Mouse (Mus musculus) ovary, adult 18-20 months (tissue): Measurements from ENCODE around the gene Arhgef18.

ENCODE experiments used
- DNase-seq: peaks from one replicate; pipeline ENCODE4 v3.0.0; 2022; ENCODE audit warnings: low spot score, mixed read lengths

Gene Arhgef18

DNA sequence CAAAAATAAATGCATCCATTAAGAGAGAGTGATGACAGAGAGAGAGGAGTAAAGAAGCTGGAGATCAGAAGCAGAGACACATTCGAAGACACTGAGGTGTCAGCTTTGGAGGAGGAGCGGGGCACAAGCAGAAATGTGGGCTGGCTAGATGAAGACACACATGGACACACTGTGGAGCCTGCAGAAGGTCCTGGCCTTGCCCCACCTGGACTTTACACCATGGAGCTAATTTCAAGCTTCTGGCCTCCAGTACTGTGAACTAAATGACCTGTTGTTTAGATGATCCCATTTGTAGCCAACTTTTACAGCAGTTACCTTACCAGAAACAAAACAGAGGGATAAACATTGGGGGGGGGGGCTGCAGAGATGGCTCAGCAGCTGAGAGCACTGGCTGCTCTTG, 70.4 kb downstream of the Arhgef18 start:
- no peak for DNase-seq

DNA sequence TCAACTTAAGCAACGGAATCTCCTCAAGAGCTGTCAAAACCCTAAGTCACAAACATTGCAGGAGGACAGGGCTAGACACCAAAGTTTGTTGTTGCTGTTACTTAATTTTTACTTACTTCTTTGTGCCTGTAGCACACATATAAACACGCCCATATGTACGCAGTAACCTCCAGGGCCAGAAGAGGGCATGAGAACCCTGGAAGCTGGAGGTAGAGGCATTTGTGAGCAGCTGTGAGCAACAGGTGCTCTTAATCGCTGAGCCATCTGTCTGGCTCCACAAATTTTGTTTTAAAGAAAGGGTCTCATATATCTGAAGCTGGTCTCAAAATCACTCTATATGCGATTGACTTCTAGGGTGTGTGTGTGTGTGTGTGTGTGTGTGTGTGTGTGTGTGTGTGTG, 71.5 kb downstream of the Arhgef18 start:
- no peak for DNase-seq

DNA sequence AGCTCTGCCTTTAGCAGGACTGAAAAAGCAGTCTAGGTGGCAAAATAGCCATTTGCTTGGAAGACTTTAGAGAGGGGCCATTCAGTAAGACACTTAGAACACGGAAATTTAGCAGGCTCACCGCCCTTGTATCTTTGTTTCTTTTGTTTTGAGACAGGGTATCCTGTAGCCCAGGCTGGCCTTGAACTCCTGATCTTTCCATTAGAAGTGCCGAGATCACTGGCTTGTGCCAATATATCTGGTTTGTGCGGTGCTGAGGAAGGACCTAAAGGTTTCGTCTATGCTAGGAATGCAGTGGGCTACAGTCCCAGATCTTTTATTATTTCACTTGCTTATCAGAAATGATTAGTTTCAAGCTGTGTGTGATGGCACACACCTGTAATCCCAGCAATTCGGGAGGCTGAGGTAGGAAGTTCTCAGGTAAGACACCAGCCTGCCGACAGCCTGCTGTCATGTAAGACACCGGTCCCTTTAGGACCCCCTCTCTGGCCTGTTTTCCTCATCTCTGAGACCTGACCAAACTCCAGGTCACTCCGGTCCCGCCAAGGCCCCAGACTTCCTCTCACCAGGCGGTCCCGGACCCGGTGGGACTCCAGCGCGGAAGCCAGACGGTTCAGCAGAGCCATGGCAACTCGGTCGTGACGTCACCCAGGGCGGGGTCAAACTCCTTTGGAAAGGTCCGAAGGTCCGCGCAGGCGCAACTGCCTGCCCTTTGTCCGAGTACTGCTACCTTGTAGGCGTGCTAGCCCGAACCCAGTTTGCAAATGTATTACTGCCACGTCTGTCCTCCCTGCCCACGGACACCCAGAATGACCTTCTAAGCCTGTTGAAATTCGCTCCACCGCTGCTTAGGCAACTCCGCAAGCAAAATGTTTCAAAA, 74.4 kb downstream of the Arhgef18 start, which contains the start of gene Pex11g:
Gene Pex11g (minus strand): TSS at position 675 of the 880 bp plus-strand sequence.
- DNase-seq: peak; percentile 96

DNA sequence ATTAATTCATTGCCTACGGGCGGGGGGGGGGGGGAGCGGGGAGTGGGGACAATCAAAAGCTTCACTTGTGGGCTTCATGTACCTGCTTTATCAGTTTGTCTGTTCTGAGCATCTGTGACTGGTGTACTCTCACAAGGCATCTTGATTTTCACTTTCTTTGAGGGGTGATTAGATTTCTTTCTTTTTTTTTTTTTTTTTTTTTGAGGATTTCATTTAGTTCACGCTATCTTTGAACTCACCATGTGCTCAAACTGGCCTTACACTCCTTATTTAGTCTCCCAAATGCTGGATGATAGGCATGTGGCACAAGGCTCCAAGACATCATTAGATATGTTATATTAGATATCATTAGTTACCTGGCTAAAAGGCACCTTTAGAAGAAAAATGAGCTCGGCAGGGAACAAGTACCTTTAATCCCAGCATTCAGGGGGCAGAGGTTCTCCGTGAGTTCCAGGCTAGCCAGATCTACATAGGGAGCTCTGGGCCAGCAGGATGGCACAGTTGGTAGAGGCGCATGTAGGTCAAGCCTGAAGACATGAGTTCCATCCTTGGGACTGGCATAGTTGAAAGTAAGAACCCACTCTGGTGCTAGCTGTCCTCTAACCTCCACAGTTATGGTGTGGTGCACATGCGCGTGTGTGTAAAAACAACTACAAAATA, 75.2 kb downstream of the Arhgef18 start:
- no peak for DNase-seq

DNA sequence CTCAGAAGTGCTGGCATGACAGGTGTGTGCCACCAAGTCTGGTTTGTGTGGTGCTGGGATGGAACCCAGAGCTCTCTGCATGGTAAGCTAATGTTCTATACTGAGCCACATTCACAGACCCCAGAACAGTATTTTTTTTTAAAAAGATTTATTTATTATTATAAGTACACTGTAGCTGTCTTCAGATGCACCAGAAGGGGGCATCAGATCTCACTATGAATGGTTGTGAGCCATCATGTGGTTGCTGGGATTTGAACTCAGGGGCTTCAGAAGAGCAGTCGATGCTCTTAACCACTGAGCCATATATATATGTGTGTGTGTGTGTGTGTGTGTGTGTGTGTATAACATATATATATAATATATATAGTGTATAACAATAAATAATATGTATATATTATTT, 76.0 kb downstream of the Arhgef18 start:
- DNase-seq: no peak

DNA sequence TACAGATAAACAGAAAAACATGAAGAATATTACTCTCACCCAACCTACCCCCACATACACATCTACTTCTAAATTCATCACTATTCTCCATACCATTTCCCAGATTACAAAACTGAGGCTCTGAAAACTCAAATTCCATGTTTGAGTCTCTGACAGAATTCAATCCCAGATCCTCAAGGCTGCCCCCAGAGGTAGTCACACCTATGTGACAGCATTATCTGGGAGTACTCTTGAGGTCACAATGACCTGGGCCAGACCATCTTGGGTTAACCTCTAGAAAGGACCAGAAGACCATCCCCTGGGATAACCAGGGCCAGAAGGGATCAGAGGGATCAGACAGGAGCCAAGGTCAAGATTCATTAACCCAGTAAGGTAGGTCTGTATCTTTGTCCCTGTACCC, 77.8 kb downstream of the Arhgef18 start, which contains the start of gene Tex45:
Gene Tex45 (plus strand): TSS at position 301 of the 400 bp plus-strand sequence.
- DNase-seq: no peak

DNA sequence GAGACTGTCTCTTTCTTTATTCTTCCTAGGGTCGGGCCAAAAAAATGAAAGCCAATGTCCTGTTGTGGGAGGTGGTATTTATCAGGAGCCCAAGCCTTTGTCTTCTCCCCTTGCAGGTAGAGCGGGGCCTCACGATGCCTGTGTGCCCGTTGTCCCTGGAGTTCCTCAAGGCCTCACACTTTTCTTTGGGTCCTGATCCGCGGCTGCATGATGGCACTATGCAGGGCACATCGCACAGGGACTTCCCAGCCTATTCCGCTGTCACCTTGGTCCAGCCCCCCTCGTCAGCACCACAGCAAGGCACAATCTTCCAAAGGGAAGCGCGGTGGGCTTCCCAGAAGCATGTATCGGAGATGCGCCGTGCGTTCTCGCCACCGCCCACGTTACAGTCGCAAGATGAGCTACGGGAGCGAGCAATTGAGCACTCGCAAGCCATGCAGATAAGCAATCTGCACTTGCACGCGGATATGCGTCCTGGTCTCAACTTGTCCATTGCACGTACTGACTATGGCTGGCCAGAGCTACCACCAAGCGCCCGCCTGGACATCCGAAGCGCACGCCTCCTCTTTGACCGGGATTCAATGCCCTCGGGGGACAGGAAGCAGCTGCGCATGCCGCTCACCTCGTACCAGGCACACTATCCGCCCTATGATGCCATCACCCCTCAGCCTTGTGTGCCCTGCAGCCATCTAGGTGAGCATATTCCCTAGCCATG, 83.1 kb downstream of the Arhgef18 start:
- DNase-seq: no peak

DNA sequence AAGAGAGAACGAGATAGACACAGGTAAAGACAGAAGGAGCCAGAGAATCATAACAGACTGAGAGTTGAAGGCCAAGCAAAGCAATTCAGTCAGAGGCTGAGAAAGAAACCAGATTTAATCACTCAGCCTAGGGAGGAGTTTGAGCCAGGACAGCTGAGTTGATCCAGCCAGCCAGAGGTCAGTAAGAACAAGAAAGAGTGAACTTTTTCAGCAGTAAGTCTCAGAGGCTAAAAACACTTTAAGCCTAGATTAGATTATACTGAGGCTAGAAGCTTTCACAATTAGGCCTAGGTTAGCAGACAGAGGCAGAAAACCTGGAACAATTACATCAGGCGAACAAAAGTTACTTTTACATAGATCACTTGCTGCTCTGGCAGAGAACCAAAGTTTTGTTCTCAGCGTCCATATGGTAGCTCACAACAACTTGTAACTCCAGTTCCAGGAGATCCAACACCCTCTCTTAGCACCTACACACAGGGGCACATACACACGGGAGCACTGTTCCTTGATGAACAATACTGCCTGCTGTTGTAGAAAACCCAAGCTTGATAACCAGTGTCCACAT, 87.5 kb downstream of the Arhgef18 start:
- DNase-seq: no peak

DNA sequence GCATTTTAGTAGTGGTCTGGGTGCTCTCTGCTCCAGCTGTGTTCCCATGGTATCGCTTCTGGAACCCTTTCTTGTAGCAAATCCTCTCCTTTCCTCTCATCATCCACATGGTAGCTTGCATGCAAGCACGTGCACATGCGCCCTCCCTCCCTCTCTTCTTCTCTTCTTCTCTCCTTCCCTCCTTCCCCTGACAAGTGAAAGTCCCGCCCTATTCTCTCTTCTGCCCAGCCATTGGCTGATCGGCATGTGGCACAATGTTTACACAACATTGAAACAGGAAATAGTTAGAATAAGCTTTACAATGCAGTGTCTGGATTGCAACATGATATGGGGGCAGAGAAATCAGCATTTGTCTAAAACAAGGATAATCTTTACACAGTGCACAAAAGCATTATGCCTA, 88.8 kb downstream of the Arhgef18 start:
- no peak for DNase-seq

DNA sequence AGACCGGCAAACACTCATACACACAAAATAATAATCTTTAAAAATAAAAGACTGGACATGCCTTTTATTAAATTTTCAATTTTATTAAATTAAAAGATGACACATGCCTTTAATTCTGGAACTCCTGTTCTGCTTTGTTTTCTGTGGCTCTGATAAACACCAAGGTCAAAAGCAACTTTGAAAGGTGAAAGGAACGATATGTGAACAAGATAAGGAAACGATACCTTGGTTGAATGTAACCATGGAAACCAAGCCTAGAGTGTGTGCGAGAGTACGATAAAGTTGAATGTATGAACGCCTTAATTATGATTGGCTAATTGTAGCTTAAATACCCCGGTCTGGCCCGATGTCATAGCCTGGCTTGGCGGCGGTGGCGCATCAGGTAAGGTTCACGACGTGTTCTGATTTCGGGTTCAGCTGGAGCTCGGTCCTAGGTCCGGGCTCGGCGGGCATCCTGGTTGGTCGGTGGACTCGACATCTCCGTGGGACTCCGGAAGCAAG, 89.5 kb downstream of the Arhgef18 start:
- DNase-seq: no peak

DNA sequence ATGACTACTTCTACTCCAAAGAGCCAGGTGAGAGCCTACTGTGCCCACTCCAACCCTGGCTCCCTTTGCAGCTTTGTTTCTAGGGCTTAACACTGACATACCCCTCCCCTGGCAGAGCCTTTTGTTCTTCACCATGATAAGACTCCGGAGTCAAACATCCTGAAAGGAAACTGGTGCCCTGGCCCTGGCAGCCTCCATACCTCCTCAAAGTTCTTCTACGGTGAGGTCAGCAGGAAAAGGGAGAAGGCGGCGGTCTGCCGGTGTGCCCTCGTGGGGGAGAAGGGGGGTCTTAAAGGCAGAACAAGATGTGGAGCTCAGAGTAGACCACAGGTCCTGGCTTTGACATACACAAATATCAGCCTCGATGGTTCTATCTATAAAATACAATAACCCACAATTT, 90.7 kb downstream of the Arhgef18 start:
- DNase-seq: no peak

DNA sequence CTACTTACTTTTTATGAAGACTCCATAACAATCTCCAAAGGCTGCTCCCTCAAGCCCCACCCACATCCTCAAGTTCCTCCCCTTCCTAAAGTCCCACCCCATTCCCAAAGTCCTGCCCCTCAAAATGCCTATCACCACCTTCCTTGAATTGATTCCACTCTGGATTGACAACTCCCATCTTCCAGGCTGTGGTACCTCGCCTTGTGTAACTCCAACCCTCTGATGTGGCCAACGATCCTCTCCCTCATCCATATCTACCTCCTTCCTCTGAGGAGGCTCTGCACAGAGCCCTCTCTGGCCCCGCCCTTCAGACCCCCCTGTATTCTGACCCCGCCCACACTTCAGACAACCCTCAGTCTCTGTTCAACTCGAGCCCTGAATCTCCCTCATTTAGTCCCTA, 92.4 kb downstream of the Arhgef18 start:
- no peak for DNase-seq

DNA sequence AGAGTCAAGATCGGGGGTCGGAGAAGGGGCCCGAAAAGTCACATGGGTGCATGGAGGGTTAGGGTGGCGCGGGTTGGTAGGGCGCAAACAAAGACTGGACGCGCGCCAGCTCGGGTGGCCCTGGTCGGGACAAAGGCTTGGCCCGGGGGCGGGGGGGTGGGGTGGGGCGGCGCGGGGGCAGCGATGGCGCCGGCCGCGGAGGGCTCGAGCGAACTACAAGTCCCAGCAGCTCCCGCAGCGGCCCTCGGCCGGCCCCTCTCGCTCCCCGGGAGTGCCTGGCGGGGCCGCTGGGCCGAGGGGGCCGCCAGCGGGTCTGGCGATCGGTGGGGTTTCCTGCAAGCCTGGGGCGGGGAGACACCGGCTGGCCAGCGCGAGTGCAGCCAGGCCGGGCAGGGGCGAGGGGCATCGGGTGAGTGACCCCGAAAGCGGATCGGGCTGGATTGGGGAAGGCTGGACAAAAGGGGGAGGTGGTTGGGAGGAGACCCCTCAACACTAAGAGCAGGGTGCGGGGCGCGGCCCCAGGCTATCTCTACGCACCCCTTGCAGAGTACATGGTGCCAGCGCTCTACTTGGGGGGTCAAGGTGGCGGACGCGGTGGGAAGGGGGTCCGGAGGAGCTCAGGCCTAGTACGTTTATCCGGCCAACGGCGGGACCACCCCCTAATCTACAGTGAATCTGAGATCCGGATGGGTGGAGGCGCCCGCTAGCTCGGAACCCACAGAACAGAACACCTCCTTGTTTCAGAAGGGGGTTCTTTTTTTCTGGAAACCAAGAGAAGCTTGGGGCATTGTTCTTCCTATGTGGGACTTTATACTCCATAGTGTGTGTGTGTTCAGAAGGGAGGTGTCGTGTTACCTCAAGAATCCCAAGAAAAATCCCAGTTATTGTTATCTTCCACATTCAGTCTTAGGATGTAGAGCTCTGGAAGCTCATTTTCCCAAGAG, 100.4 kb downstream of the Arhgef18 start, which contains the start of gene Zfp358:
Gene Zfp358 (plus strand): TSS at position 238 of the 944 bp plus-strand sequence.
- DNase-seq: peak; percentile 63

DNA sequence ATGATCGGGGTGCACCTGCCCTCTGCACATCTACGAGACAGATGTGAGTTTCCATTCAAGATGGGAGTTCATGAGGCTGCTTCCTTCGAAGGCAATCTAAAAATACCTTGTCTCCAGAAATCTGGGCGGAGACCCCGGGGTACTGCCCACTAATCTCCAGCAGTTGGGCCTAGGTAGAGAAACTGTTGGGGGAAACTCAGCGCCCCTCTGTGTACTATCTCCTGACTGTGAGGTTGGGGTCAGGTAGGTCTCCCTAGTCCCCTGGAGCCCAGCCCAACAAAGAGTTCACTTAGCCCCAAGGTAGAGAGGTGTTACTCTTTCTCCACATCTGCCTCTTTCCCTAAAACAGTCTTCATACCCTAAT, 101.0 kb downstream of the Arhgef18 start:
- DNase-seq: no peak

DNA sequence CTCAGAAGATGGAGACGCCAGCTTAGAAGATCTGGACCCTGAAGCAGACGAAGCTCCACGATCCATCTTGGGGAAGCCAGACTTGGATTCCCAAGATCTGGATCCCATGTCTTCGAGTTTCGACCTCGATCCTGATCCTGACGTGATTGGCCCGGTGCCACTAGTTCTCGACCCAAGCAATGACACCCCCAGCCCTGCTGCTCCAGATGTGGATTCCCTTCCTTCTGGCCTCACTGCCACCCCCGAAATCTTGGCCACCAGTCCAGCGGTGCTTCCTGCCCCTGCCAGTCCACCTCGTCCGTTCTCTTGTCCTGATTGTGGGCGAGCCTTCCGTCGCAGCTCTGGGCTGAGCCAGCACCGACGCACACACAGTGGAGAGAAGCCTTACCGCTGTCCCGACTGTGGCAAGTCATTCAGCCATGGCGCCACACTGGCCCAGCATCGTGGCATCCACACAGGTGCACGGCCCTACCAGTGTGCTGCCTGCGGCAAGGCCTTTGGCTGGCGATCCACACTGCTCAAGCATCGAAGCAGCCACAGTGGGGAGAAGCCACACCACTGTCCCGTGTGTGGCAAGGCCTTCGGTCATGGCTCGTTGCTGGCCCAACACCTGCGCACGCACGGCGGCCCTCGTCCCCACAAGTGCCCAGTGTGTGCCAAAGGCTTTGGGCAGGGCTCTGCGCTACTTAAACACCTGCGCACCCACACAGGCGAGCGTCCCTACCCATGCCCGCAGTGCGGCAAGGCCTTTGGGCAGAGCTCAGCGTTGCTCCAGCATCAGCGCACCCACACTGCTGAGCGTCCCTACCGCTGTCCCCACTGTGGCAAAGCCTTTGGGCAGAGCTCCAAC, 103.0 kb downstream of the Arhgef18 start:
- DNase-seq: no peak

DNA sequence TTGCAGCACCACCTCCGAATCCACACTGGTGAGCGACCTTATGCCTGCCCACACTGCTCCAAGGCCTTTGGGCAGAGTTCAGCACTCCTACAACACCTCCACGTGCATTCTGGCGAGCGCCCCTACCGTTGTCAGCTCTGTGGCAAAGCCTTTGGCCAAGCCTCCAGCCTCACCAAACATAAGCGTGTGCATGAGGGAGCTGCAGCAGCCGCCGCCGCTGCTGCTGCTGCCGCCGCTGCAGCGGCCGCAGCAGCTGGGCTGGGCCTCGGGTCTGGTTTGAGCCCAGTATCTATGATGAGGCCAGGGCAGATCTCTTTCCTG, 103.6 kb downstream of the Arhgef18 start:
- DNase-seq: no peak

DNA sequence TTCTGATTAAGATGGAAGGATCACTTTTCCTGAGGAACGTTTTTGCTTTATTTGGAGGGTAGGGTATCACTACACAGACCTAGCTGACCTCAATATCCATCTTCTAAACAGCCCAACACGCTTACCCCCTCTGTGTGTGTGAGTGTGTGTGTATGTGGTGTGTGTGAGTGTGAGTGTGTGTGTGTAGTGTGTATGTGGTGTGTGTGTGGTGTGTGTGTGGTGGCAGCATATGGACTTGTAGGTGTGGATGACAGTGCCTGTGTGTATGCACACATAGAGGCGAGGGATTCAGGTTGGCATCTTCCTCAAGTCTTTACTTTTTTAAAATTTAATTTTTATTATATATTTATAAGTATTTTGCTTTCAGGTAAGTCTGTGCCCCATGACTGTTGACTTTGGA, 105.8 kb downstream of the Arhgef18 start:
- DNase-seq: no peak

DNA sequence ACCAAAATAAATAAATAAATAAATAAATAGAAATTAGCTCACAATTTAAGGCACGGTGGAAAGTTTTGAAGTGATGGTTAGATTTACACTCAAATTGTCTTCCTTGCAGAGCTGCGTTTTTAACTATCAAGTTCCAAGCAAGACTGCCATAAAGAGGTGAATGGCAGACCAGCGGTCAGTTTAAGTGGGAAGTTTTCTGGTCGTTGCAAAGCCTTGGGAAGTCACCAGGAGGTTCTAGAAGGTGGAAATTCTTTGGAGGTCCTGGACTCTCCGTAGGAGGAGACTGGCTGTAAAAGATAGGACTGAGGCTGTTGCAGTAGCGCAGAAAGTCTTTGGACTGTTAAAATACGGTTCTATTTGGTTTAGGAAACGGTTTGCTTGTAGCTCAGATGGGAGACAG, 106.9 kb downstream of the Arhgef18 start:
- no peak for DNase-seq

DNA sequence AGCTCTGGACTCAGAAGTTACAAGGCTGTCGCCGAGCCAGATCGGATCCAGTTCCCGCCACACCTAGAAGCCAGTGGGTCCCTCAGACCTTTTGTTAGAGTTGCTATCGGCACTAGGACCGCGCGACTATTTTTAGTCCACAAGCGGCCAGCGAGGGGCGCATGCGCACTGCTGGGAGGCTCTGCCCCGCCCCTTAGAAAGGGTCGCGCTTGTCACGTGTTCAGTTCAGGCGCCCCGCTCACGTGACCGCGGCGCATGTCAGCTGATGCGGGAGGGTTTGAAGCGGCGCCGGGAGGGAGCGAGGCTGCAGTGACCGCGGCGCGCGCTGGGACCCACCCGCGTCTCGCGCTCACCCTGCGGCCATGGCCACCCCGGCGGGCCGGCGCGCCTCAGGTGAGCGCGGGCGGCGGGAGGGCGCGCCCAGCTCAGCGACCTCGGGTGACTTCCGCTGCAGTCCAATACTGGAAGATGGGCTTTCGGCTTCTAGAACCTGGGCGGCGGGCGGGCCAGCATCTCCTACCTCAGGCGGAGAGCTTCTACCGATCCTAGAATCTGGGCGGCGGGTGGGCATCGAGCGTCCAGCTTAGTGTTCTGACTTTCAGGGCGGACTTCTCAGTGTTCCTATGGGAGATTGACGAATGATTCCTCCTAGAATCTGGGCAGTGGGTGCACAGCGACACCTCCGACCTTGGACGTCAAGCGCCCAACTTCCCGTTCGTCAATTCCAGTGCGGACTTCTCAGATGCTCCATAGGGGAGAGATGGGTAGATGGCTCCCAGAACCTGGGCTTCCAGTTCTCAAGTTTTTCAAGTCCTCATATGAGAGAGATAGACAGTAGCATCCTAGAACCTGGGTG, 107.7 kb downstream of the Arhgef18 start, which contains the start of gene Mcoln1:
Gene Mcoln1 (plus strand): TSS at position 223 of the 856 bp plus-strand sequence.
- peak; percentile 97 for DNase-seq
